Mouse (Mus musculus) CH12.LX (cell line): ENCODE measurements at regions not wholly inside any gene's neighbourhood (a gene's known extent, or its start where the extent isn't known, plus 50 kb on each side); places are given as distances from the start of the nearest gene placed in this dataset.
"Not testable (repeated sequence)": the region's sequence is repeated elsewhere in the genome, so short reads cannot be mapped to it uniquely, and the experiment has no call there.

Source experiments
- DNase-seq: peaks from one replicate; pipeline ENCODE4 v3.0.0-alpha.2; 2013; ENCODE audit errors: extremely low read depth
- H3K27ac ChIP-seq: 2 replicates; pipeline ENCODE4 v1.5.1; 2012; ENCODE audit warnings: low read depth, mild to moderate bottlenecking, control low read depth, moderate library complexity; ENCODE audit not compliant: insufficient read depth
- H3K27me3 ChIP-seq: replicated peaks from 2 replicates; pipeline ENCODE3; 2012; ENCODE audit warnings: inconsistent platforms
- H3K36me3 ChIP-seq, 2 experiments: replicated peaks in 1 of 2; 2 replicates each; pipeline versions ENCODE3 to v1.6.1; 2012; ENCODE audit warnings: inconsistent platforms in 1 of 2, low read length in 1 of 2, mild to moderate bottlenecking in 1 of 2, mixed read lengths in 1 of 2, moderate library complexity in 1 of 2; ENCODE audit not compliant: control insufficient read depth in 1 of 2, insufficient read depth in 1 of 2
- H3K4me1 ChIP-seq, 2 experiments: 2 replicates each; pipeline ENCODE4 v1.6.1; 2012; ENCODE audit warnings: inconsistent platforms in 1 of 2, moderate library complexity in 1 of 2; ENCODE audit not compliant: insufficient read depth in 2 of 2, control insufficient read depth in 1 of 2
- H3K4me2 ChIP-seq: 2 replicates; pipeline ENCODE4 v1.6.1; 2012; ENCODE audit warnings: low read depth, mild to moderate bottlenecking, control low read depth; ENCODE audit not compliant: poor library complexity, insufficient read depth, severe bottlenecking
- H3K4me3 ChIP-seq, 3 experiments: fragments of 150-350 bp in 1 of 3; sonication (generic) in 1 of 3; replicated peaks in 1 of 3; 2 replicates each; pipeline versions ENCODE3 to v1.5.1; 2011 to 2012; ENCODE audit warnings: low read depth in 2 of 3, low read length in 2 of 3, mild to moderate bottlenecking in 2 of 3, moderate library complexity in 2 of 3, control low read depth in 1 of 3, improper control_type of control experiment in 1 of 3, inconsistent platforms in 1 of 3, mixed read lengths in 1 of 3; ENCODE audit not compliant: poor library complexity in 1 of 3
- H3K79me2 ChIP-seq: replicated peaks from 2 replicates; pipeline ENCODE4 v1.6.1; 2012; ENCODE audit warnings: mild to moderate bottlenecking, moderate library complexity; ENCODE audit not compliant: control insufficient read depth, poor library complexity, insufficient read depth, severe bottlenecking; ENCODE audit errors: extremely low read depth
- H3K9ac ChIP-seq: 2 replicates; pipeline ENCODE4 v1.6.1; 2012; ENCODE audit warnings: low read depth, mild to moderate bottlenecking, control low read depth, moderate library complexity; ENCODE audit not compliant: insufficient read depth
- H3K9me3 ChIP-seq: replicated peaks from 2 replicates; pipeline ENCODE3; 2012; ENCODE audit warnings: low read length, inconsistent platforms, mixed read lengths
- BHLHE40 ChIP-seq: IDR thresholded peaks from 2 replicates; pipeline ENCODE4 v1.6.1; 2011; ENCODE audit warnings: mild to moderate bottlenecking, low read depth, low read length, improper control_type of control experiment
- CHD2 ChIP-seq: IDR thresholded peaks from 2 replicates; pipeline ENCODE4 v1.6.1; 2011; ENCODE audit warnings: low read length, improper control_type of control experiment
- EP300 ChIP-seq: IDR thresholded peaks from 2 replicates; pipeline ENCODE4 v1.6.1; 2011; ENCODE audit warnings: low read length, improper control_type of control experiment
- ETS1 ChIP-seq: conservative IDR thresholded peaks from 2 replicates; pipeline ENCODE4 v1.6.1; 2012; ENCODE audit warnings: low read depth, mild to moderate bottlenecking, inconsistent platforms, low read length, improper control_type of control experiment, moderate library complexity
- HCFC1 ChIP-seq: IDR thresholded peaks from 2 replicates; pipeline ENCODE4 v1.6.1; 2012; ENCODE audit warnings: low read depth, mild to moderate bottlenecking, inconsistent platforms, low read length, improper control_type of control experiment
- IRF4 ChIP-seq: IDR thresholded peaks from 2 replicates; pipeline ENCODE4 v1.6.1; 2014; ENCODE audit warnings: low read depth, mild to moderate bottlenecking, inconsistent platforms, low read length, improper control_type of control experiment
- JUN ChIP-seq: IDR thresholded peaks from 2 replicates; pipeline ENCODE4 v1.6.1; 2011; ENCODE audit warnings: low read depth, mild to moderate bottlenecking, low read length, improper control_type of control experiment, moderate library complexity; ENCODE audit not compliant: insufficient read depth
- MAFK ChIP-seq: IDR thresholded peaks from 2 replicates; pipeline ENCODE4 v1.6.1; 2011; ENCODE audit warnings: low read length, improper control_type of control experiment; ENCODE audit not compliant: insufficient replicate concordance
- MAX ChIP-seq: IDR thresholded peaks from 2 replicates; pipeline ENCODE4 v1.6.1; 2011; ENCODE audit warnings: low read length, improper control_type of control experiment
- MEF2A ChIP-seq: IDR thresholded peaks from 2 replicates; pipeline ENCODE4 v1.6.1; 2014; ENCODE audit warnings: low read depth, mild to moderate bottlenecking, inconsistent platforms, low read length, improper control_type of control experiment, borderline replicate concordance
- MYC ChIP-seq: IDR thresholded peaks from 2 replicates; pipeline ENCODE4 v1.6.1; 2011; ENCODE audit warnings: low read depth, mild to moderate bottlenecking, improper control_type of control experiment, low read length
- NRF1 ChIP-seq: IDR thresholded peaks from 2 replicates; pipeline ENCODE4 v1.6.1; 2014; ENCODE audit warnings: low read depth, mild to moderate bottlenecking, inconsistent platforms, low read length, improper control_type of control experiment, moderate library complexity
- POLR2A ChIP-seq: IDR thresholded peaks from 2 replicates; pipeline ENCODE4 v1.6.1; 2011; ENCODE audit warnings: low read depth, mild to moderate bottlenecking, improper control_type of control experiment, low read length
- RAD21 ChIP-seq: IDR thresholded peaks from 2 replicates; pipeline ENCODE4 v1.6.1; 2011; ENCODE audit warnings: low read depth, mild to moderate bottlenecking, low read length, improper control_type of control experiment, moderate library complexity
- RCOR1 ChIP-seq: conservative IDR thresholded peaks from 2 replicates; pipeline ENCODE4 v1.6.1; 2012; ENCODE audit warnings: low read depth, mild to moderate bottlenecking, inconsistent platforms, low read length, improper control_type of control experiment
- TBP ChIP-seq: conservative IDR thresholded peaks from 2 replicates; pipeline ENCODE4 v1.6.1; 2011; ENCODE audit warnings: low read depth, low read length, improper control_type of control experiment
- TCF12 ChIP-seq: IDR thresholded peaks from 2 replicates; pipeline ENCODE4 v1.6.1; 2014; ENCODE audit warnings: low read depth, mild to moderate bottlenecking, inconsistent platforms, low read length, improper control_type of control experiment
- dilution Hi-C: fragments of 300-500 bp; cut with MboI; formaldehyde crosslinking; loops from 2 replicates; pipeline ENCODE4 v1.14.3; 2020; ENCODE audit warnings: low sequenced_read_pairs; ENCODE audit not compliant: extremely low pct_unique_long_range_greater_than_20kb, extremely low pct_ligation_motif_present
- in situ Hi-C: fragments of 300-500 bp; cut with MboI; formaldehyde crosslinking; loops from 3 replicates; pipeline ENCODE4 v1.14.3; 2019; ENCODE audit warnings: low sequenced_read_pairs, low pct_ligation_motif_present, low pct_unique_long_range_greater_than_20kb, mixed read lengths

DNA sequence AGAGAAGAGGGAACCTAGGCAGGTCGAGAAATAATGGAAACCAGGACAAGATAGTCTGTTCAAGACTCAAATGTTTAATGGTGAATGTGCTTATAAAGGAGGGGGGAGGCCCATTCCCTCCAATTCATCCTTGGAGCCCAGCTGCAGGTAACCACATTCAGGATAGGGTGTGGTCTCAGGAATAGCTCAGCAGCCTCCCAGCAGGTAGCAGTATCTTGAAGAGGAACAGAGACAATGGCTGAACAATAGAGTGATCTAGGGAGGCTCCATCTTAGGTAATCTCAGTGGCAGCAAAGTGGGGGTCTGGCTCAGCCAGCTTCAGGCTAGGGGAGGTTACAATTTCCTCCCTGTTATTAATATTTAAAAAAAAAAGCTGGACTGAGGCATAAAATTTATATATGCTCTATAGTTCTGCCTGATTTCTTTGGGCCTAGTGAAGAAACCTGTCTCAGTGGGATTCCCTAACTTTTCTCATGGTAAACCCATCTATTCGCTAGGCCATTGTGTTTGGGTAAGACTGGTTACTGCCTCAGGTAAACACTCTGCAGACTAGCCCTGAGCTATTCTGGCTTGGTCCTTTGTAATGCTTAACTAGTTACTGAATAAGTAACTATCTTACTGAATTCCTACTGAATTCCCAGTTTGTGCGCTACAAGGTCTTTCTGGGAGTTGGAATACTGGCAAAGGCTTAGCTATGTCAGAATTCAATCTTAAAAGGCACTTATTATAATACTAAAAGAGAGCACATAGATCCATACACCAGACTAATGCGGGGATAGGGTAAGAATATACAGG lies 142.1 kb downstream of the Hnmt start:
- dilution Hi-C loops, DNase-seq: not testable (repeated sequence)

DNA sequence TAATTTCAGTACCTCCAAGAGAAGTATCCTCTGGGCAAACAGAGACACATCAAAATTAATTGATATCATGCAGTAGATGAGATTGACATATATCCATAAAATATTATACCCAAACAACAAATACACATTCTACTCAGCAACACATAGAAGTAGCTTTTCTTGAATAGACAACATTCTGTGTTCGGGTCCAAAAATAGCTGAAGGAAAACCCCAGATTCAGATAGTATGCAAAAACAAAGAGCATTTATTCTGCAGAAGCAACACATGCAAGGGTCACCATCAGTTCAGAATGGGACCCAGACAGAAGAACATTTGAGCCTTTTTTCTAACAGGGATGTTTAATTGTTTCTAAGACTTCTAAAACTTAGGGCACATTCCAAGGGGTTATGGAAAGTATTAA lies 150.1 kb downstream of the Hnmt start:
- no peak overlapping the region for H3K9ac ChIP-seq
- dilution Hi-C loops (no loop called here), in situ Hi-C loops (no loop called here)
- no peaks in the 10 kb centered on the region for H3K9me3 ChIP-seq
- H3K4me2 ChIP-seq = peak overlapping the region; percentile 22; the same call in 1 of the 2 replicates
- H3K79me2 ChIP-seq = no peaks in the 10 kb centered on the region
- 0 out of 2 replicates have a peak, but pooled peaks have one; percentile 33 for TF ChIP-seq TCF12
- TF ChIP-seq HCFC1 = no peak
- no peak for TF ChIP-seq POLR2A
- peak; percentile 95 for TF ChIP-seq MEF2A
- peak; percentile 40; the same call in 1 of the 2 replicates for TF ChIP-seq EP300
- no peak for TF ChIP-seq NRF1
- no peak for TF ChIP-seq IRF4
- TF ChIP-seq RCOR1 = no peak
- no peak for TF ChIP-seq MAX
- TF ChIP-seq MYC = no peak
- TF ChIP-seq TBP = 0 out of 2 replicates have a peak, but pooled peaks have one; percentile 32
- no peak for TF ChIP-seq JUN
- peaks cover 5 to 24% of the 10 kb centered on the region in 2 experiments; a peak in 3 of 4 replicates for H3K4me1 ChIP-seq
- H3K27me3 ChIP-seq = no peaks in the 10 kb centered on the region
- no peaks in the 10 kb centered on the region for H3K36me3 ChIP-seq
- no peak for DNase-seq
- H3K4me3 ChIP-seq = no peak overlapping the region
- H3K27ac ChIP-seq = peak overlapping the region; percentile 81

More for the DNA sequence above, 142.1 kb downstream of the Hnmt start:
- H3K9ac ChIP-seq, H3K9me3 ChIP-seq, in situ Hi-C loops, H3K4me1 ChIP-seq, H3K79me2 ChIP-seq, H3K4me3 ChIP-seq, H3K36me3 ChIP-seq, H3K27ac ChIP-seq, H3K27me3 ChIP-seq, H3K4me2 ChIP-seq: not testable (repeated sequence)

DNA sequence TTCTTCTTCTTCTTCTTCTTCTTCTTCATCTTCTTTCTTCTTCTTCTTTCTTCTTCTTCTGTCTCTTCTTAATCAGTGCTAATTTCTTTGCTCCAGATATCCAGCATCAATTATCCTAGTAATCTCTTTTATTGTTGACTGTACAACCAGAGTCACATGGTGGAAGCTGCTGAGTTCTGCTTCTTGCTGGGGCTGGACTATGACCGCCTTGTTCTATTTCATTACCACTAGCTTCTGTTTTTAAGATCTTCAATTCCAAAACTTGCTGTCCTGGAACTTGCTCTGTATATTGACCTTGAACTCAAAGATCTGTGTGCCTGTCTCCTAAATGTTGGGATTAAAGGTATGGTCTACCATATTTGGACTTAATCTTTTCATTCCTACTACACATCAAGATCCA lies 152.2 kb downstream of the Hnmt start:
- Histone ChIP-seq H3K4me3 (no peak overlapping the region), H3K27me3 (no peaks in the 10 kb centered on the region), H3K36me3 (no peaks in the 10 kb centered on the region), H3K4me2 (no peak overlapping the region), H3K9me3 (no peaks in the 10 kb centered on the region), H3K4me1 (peaks cover 5 to 24% of the 10 kb centered on the region in 2 experiments; a peak in 3 of 4 replicates), H3K9ac (no peak overlapping the region), H3K27ac (no peak overlapping the region), H3K79me2 (no peaks in the 10 kb centered on the region)
- in situ Hi-C loops (no loop called here), dilution Hi-C loops (no loop called here)
- TF ChIP-seq MAFK = no peak
- no peak for TF ChIP-seq RAD21
- TF ChIP-seq TBP = no peak
- no peak for TF ChIP-seq ETS1
- TF ChIP-seq BHLHE40 = no peak
- no peak for TF ChIP-seq CHD2
- DNase-seq = no peak
